Mouse (Mus musculus): ENCODE results near the gene Gm9736. TPM values are rescaled to one million over a fixed set of nuclear protein-coding genes. Genes with fewer than 3 reads are reported as not detected.

Gm9736 gene
- polyA plus RNA-seq (2021; fragmentation: Nextera tagmentation) = not detected in 2 replicates
- long read RNA-seq, experiment 1 = 0 reads
- long read RNA-seq, experiment 2 = 0 reads

GRCm38 (mm10) chr10:77751254-77751653 is at the start of gene Gm9736:
TSS of gene Gm9736 (minus strand) at chr10:77751354.

DNA sequence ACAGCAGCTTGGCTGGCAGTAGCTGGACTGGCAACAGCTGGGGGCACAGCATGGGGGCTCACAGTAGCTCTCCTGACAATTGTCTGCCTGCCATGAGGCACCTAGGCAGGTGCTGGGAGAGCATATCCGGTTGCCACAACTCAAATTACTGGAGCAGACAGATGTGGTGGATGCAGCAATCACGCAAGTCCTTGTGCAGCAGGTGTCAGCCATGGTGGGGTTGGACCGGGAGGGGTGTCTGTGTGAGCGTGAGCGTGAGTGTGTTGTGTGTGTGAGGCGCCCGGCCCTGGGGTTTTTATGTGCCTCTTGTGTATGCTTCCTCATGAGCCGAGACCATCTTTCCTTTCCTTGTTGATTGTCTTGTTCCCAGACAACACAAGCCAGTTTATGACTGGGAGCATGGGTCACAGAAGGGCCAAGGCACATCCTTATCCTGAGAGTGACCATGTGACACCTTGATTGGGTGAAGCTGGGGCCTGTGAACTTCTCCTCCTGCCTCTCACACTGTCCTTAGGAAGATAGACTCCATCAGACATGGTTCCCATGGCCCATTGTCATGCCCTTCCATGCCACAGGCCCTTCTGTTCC is 47.9 kb upstream of the Gm9736 start, which contains the start of gene Gm19668:
Gm19668 (minus strand) TSS at position 213 of the 588 bp plus-strand sequence.

DNA sequence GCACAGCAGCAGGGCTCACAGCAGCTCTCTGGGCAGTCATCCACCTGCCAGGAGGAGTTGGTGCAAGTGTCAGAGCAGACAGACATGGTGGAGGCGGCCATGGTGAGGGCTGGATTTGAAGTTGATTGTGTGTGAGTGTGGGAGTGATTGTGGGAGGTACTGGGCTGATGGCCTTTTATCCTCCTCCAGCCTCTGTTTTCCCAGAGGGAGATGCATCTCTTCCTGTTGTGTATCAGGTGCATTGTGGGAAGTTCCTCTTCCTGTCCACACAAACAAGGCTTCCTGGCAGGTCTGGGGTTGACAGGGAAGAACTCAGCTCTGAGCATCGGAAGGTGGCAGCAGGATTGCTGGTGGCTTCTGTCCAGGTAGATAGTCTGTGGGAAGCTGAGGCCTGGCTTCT is 43.8 kb upstream of the Gm9736 start, which contains the start of gene Gm9639:
Gm9639 (minus strand) TSS at position 101 of the 400 bp plus-strand sequence.

DNA sequence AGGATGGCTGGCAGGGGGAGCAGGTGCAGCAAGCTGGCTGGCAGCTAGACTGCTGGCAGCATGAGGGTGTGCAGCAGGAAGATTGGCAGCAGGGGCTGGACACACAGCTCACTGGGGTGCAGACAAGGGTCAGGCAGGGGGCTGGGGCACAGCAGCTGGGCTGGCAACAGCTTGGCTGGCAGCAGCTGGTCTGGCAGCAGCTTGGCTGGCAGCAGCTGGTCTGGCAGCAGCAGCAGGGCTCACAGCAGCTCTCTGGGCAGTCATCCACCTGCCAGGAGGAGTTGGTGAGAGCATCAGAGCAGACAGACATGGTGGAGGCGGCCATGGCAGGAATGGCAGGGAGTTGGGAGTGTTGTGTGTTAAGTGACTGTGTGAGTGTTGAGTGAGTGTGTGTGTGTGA is 36.7 kb upstream of the Gm9736 start, which contains the start of gene Gm7137:
Gm7137 (minus strand) TSS at position 325 of the 400 bp plus-strand sequence.

GRCm38 (mm10) chr10:77782442-77782841 is 31.3 kb upstream of the Gm9736 start, which contains the start of gene Gm3250:
TSS of gene Gm3250 (minus strand) at chr10:77782542.

GRCm38 (mm10) chr10:77776844-77777243 is 25.7 kb upstream of the Gm9736 start, which contains the start of gene Gm7138:
TSS of gene Gm7138 (minus strand) at chr10:77776944.

DNA sequence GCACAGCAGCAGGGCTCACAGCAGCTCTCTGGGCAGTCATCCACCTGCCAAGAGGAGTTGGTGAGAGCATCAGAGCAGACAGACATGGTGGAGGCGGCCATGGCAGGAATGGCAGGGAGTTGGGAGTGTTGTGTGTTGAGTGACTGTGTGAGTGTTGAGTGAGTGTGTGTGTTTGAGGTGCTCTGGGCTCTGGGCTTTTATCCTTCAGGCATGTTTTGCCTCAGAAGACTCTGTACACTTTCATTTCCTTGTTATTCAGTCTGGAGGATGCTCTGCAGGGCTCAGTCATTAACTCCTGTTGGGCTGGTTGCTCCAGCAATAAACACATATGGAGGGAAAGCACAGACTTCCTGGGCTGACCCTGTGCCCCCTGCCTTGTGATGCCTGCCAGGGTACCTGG is 20.1 kb upstream of the Gm9736 start, which contains the start of gene Gm3238:
Gm3238 (minus strand) TSS at position 101 of the 400 bp plus-strand sequence.

DNA sequence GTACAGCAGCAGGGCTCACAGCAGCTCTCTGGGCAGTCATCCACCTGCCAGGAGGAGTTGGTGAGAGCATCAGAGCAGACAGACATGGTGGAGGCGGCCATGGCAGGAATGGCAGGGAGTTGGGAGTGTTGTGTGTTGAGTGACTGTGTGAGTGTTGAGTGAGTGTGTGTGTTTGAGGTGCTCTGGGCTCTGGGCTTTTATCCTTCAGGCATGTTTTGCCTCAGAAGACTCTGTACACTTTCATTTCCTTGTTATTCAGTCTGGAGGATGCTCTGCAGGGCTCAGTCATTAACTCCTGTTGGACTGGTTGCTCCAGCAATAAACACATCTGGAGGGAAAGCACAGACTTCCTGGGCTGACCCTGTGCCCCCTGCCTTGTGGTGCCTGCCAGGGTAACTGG is 8.4 kb upstream of the Gm9736 start, which contains the start of gene Gm3233:
Gm3233 (minus strand) TSS at position 101 of the 400 bp plus-strand sequence.

GRCm38 (mm10) chr10:77741924-77742688 is 9.0 kb downstream of the Gm9736 start, which contains the start of gene Gm18596:
TSS of gene Gm18596 (minus strand) at chr10:77742638.

GRCm38 (mm10) chr10:77726186-77726585 is 25.0 kb downstream of the Gm9736 start, which contains the start of gene Gm10100:
TSS of gene Gm10100 (plus strand) at chr10:77726486.

DNA sequence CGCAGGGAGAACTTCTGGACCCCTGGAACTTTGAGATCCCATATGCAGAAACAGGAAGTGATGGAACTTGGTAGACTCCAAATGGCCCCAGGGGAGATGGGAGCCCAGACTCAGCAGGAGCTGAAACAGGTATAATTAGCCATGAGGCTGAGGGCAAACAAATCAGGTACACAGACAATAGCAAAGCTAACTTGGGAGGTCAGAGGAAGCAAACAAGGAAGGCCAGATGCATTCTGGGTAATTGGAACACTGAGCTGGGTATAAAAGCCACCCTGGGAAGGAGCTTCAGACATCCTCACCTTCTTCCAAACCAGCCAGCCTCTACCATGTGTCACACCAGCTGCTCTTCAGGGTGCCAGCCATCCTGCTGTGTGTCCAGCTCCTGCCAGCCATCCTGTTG is 30.9 kb downstream of the Gm9736 start, which contains the start of gene Krtap12-1:
Krtap12-1 (plus strand) TSS at position 301 of the 400 bp plus-strand sequence.

DNA sequence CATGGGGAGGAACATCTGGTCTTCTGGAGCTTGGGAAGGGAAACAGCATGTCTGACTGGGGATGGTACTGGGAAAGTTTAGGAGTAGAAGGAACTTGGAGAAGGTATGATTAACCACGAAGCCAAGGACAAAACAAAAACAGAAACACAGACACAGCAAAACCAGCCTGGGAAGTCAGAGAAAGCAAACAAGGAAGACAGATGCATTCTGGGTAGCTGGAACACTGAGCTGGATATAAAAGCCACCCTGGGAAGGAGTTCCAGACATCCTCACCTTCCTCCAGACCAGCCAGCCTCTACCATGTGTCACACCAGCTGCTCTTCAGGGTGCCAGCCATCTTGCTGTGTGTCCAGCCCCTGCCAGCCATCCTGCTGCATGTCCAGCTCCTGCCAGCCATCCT is 35.6 kb downstream of the Gm9736 start, which contains the start of gene Gm10142:
Gm10142 (plus strand) TSS at position 301 of the 400 bp plus-strand sequence.

DNA sequence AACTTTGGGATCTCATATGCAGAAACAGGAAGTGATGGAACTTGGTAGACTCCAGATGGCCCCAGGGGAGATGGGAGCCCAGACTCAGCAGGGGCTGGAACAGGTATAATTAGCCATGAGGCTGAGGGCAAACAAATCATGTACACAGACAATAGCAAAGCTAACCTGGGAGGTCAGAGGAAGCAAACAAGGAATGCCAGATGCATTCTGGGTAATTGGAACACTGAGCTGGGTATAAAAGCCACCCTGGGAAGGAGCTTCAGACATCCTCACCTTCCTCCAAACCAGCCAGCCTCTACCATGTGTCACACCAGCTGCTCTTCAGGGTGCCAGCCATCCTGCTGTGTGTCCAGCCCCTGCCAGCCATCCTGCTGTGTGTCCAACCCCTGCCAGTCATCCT is 40.0 kb downstream of the Gm9736 start, which contains the start of gene Gm10024:
Gm10024 (plus strand) TSS at position 301 of the 400 bp plus-strand sequence.

DNA sequence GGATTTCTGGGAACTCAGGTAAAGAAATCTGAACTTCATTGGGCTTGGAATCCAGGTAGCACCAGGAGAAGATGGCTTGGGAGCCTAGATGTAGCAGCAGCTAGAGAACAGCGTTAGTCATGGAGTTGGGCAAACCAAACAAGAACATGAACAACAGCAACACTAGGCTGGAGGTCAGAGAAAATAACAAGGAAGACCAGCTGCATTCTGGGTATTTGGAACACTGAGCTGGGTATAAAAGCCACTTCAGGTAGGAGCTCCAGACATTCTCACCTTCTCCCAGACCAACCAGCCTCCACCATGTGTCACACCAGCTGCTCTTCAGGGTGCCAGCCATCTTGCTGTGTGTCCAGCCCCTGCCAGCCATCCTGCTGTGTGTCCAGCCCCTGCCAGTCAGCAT is 44.8 kb downstream of the Gm9736 start, which contains the start of gene Gm10272:
Gm10272 (plus strand) TSS at position 301 of the 400 bp plus-strand sequence.

Other genes with a start within 250 kb of the Gm9736 start
- gene Fam207a, start 235.6 kb downstream of the Gm9736 start, polyA plus RNA-seq (2021; fragmentation: Nextera tagmentation) = 25.3 and 29.2 TPM in 2 replicates
- gene Itgb2, start 221.1 kb downstream of the Gm9736 start, polyA plus RNA-seq (2021; fragmentation: Nextera tagmentation) = 4.6 and 4.9 TPM in 2 replicates
- gene Pttg1ip, start 169.6 kb downstream of the Gm9736 start, polyA plus RNA-seq (2021; fragmentation: Nextera tagmentation) = 56.3 and 68.9 TPM in 2 replicates
- gene Sumo3, start 145.3 kb downstream of the Gm9736 start, polyA plus RNA-seq (2021; fragmentation: Nextera tagmentation) = 157 and 188 TPM in 2 replicates
- 1.9 and 10.3 TPM in 2 replicates for gene Gm49325, start 145.2 kb downstream of the Gm9736 start, polyA plus RNA-seq (2021; fragmentation: Nextera tagmentation)
- 50.9 and 59.2 TPM in 2 replicates for gene Ube2g2, start 129.1 kb downstream of the Gm9736 start, polyA plus RNA-seq (2021; fragmentation: Nextera tagmentation)
- 0.20 TPM in 2 replicates for gene Tspear, start 64.8 kb downstream of the Gm9736 start, polyA plus RNA-seq (2021; fragmentation: Nextera tagmentation)
- not detected in 2 replicates for gene Gm19402, start 60.6 kb downstream of the Gm9736 start, polyA plus RNA-seq (2021; fragmentation: Nextera tagmentation)
- not detected in 2 replicates for gene Gm9508, start 54.1 kb downstream of the Gm9736 start, polyA plus RNA-seq (2021; fragmentation: Nextera tagmentation)
- not detected in 2 replicates for gene Gm10272, start 44.7 kb downstream of the Gm9736 start, polyA plus RNA-seq (2021; fragmentation: Nextera tagmentation)
- gene Gm10024, start 39.9 kb downstream of the Gm9736 start, polyA plus RNA-seq (2021; fragmentation: Nextera tagmentation) = not detected in 2 replicates
- not detected in 2 replicates for gene Gm10142, start 35.5 kb downstream of the Gm9736 start, polyA plus RNA-seq (2021; fragmentation: Nextera tagmentation)
- gene Krtap12-1, start 30.8 kb downstream of the Gm9736 start, polyA plus RNA-seq (2021; fragmentation: Nextera tagmentation) = not detected in 2 replicates
- gene Gm10100, start 24.9 kb downstream of the Gm9736 start, polyA plus RNA-seq (2021; fragmentation: Nextera tagmentation) = not detected in 2 replicates
- not detected in 2 replicates for gene Gm18596, start 8.7 kb downstream of the Gm9736 start, polyA plus RNA-seq (2021; fragmentation: Nextera tagmentation)
- gene Gm3233, start 8.3 kb upstream of the Gm9736 start, polyA plus RNA-seq (2021; fragmentation: Nextera tagmentation) = not detected in 2 replicates
- not detected in 2 replicates for gene Gm3238, start 20.0 kb upstream of the Gm9736 start, polyA plus RNA-seq (2021; fragmentation: Nextera tagmentation)
- gene Gm7138, start 25.6 kb upstream of the Gm9736 start, polyA plus RNA-seq (2021; fragmentation: Nextera tagmentation) = not detected in 2 replicates
- gene Gm3250, start 31.2 kb upstream of the Gm9736 start, polyA plus RNA-seq (2021; fragmentation: Nextera tagmentation) = not detected in 2 replicates
- not detected in 2 replicates for gene Gm7137, start 36.8 kb upstream of the Gm9736 start, polyA plus RNA-seq (2021; fragmentation: Nextera tagmentation)
- gene Gm9639, start 43.7 kb upstream of the Gm9736 start, polyA plus RNA-seq (2021; fragmentation: Nextera tagmentation) = not detected in 2 replicates
- not detected in 2 replicates for gene Gm19668, start 47.8 kb upstream of the Gm9736 start, polyA plus RNA-seq (2021; fragmentation: Nextera tagmentation)
- gene Gm9507, start 60.5 kb upstream of the Gm9736 start, polyA plus RNA-seq (2021; fragmentation: Nextera tagmentation) = not detected in 2 replicates
- not detected in 2 replicates for gene Gm2696, start 63.3 kb upstream of the Gm9736 start, polyA plus RNA-seq (2021; fragmentation: Nextera tagmentation)
- not detected in 2 replicates for gene Krtap10-4, start 75.7 kb upstream of the Gm9736 start, polyA plus RNA-seq (2021; fragmentation: Nextera tagmentation)
- gene Krtap10-10, start 84.6 kb upstream of the Gm9736 start, polyA plus RNA-seq (2021; fragmentation: Nextera tagmentation) = not detected in 2 replicates
- gene Gm36176, start 95.4 kb upstream of the Gm9736 start, polyA plus RNA-seq (2021; fragmentation: Nextera tagmentation) = not detected in 2 replicates
- not detected in 2 replicates for gene Gm10318, start 101.5 kb upstream of the Gm9736 start, polyA plus RNA-seq (2021; fragmentation: Nextera tagmentation)
- not detected in 2 replicates for gene Gm3285, start 110.6 kb upstream of the Gm9736 start, polyA plus RNA-seq (2021; fragmentation: Nextera tagmentation)
- 4.8 TPM in 2 replicates for gene Lrrc3, start 151.2 kb upstream of the Gm9736 start, polyA plus RNA-seq (2021; fragmentation: Nextera tagmentation)
- 3.8 and 4.0 TPM in 2 replicates for gene Trpm2, start 219.2 kb upstream of the Gm9736 start, polyA plus RNA-seq (2021; fragmentation: Nextera tagmentation)
- 38.1 and 47.5 TPM in 2 replicates for gene 1810043G02Rik, start 227.2 kb upstream of the Gm9736 start, polyA plus RNA-seq (2021; fragmentation: Nextera tagmentation)

All from left cerebral cortex, adult 6 months (tissue).